Mouse (Mus musculus) inflammation-experienced regulatory T-cells, adult 16 weeks (primary cell): ENCODE data around the gene Cyp17a1. TPM values are rescaled to one million over a fixed set of nuclear protein-coding genes. Genes with fewer than 3 reads are reported as not detected.

Experiments used
- polyA plus RNA-seq: library from polyadenylated mRNA; unstranded; fragments of 100-300 nt; shearing (Covaris generic); gene quantifications from one replicate; pipeline ENCODE4 v1.2.1, GENCODE M21; 2017

Cyp17a1 gene
- polyA plus RNA-seq, result not detected

DNA sequence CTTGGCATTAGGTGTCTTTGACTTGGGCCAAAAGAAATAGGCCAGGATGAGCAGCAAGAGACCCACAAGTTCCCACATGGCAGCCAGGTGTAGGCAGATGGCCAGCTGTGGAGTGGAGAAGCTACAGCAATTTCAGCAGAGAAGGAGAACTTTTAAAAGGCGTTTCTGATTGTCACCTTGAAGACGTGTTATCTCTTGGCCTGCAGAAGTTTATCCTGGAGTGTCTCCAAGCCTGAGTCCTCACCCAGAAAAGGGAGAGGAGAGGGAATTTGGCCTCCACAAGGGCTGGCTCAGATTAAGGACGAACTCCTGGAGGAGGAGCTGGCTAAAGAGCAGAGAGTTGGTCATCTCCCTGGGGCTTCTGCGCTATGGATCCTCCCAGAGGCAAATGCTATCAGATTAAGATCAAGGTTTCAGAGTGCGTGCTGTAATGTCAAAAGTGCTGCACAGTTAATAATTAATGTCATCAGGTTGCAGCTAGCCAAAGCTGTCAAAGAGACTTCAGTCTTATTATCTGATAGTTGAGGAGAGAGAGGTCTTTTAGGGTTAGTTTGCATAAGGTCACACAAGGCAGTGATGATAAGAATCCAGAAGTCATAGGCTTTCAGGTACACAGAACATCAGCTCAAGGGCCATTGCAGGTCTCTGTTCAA is at the start of gene Cyp17a1:
Gene Cyp17a1 (minus strand): TSS at position 407 of the 653 bp plus-strand sequence.

DNA sequence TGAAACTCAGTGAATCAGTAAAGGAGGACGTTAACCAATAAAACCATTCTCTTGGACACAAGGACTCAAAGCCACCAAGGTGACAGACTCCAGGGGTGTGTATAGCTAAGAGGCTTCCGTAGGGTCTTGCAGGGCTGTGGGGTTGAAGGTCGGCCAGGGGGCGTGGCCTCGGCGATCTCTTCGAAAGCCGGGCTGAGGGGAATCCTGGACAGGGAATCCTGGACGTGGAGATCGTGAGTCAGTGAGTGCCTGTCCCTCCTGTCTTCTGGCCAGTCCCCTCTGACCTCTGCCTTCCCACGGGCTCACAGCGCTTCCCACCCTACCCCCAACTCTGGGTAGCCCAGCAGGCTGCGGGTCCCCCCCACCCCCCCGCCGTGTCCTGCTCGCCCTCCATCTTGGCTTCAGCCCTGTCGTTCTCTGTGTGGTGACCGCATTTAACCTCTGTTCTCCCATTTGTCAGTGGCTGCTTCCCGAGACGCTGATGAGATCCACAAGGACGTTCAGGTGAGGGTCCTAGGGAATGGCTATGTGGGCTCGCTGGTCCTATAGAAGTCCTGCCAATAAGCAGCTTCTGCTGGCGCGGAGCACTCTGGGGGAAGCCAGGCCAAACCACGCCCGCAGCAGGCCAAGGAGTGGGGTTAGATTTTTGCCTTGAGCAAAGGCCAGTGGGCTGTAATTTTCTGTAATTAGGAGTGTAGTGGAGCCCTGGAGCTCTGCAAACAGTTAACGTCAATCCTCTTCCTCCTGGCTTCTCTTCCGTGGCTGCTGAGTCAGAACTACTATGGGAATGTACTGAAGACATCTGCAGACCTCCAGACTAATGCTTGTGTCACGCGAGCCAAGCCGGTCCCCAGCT is 34.6 kb upstream of the Cyp17a1 start, which contains the start of gene As3mt:
Gene As3mt (plus strand): TSS at position 163 of the 856 bp plus-strand sequence.

DNA sequence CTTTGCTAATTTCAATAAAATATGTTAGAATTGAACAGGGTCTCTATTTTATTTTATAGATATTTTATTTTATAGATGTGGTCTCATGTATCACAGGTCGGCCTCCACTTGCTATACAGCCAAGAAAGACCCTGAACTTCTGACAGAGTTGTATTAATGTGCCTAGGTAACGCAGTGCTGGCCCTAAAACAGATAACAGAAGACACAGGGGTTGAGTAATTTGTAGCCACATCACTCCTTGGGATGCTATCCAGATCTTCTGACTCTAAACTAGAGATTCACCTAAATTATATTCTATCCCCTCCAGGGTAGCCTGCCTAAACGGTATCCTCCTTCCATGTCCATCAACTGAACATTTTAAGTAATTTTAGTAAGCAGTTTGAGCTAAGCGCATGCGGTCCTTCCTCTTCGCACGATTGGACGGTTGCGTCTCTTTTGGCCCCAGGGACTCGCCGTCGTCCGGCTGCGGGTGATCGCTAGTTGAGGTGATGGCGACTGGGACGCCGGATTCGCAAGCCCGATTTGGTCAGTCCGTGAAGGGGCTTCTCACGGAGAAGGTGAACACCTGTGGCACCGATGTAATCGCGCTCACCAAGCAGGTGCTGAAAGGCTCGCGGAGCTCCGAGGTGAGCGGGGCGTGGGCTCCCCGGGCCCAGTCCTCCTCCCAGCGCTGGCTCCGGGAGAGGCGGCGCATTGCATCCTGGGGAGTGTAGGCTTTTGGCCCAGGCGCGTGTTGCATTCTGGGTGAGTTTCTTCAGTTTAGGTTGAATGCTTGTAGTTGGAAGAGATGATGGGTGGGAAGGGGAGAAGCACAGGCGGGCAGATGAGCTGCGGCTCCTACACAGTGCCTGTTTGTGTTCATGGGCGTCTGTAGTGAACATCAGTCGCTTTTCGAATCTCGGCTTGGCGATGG is 16.7 kb upstream of the Cyp17a1 start, which contains the start of gene Borcs7:
Gene Borcs7 (plus strand): TSS at position 447 of the 913 bp plus-strand sequence.

Other genes with a start within 250 kb of the Cyp17a1 start
- 37.0 TPM for gene Trim8, start 171.5 kb downstream of the Cyp17a1 start, polyA plus RNA-seq
- 27.7 TPM for gene Arl3, start 100.0 kb downstream of the Cyp17a1 start, polyA plus RNA-seq
- 16.3 TPM for gene Sfxn2, start 99.8 kb downstream of the Cyp17a1 start, polyA plus RNA-seq
- gene Wbp1l, start 74.1 kb downstream of the Cyp17a1 start, polyA plus RNA-seq, result 78.1 TPM
- 5.1 TPM for gene Borcs7, start 16.7 kb upstream of the Cyp17a1 start, polyA plus RNA-seq
- gene As3mt, start 34.3 kb upstream of the Cyp17a1 start, polyA plus RNA-seq, result 13.8 TPM
- gene Cnnm2, start 88.4 kb upstream of the Cyp17a1 start, polyA plus RNA-seq, result 1.9 TPM